Mouse (Mus musculus): ENCODE results near the gene Sh3gl2.
A peak's percentile ranks its signal among the peaks of the same experiment; 100 is the strongest.

Sh3gl2 gene

GRCm38 (mm10) chr4:85432786-85433185, 227.9 kb downstream of the Sh3gl2 start:
- no peak for DNase-seq

- DNase-seq = no peak
Measured at GRCm38 (mm10) chr4:85434734-85435133, 229.8 kb downstream of the Sh3gl2 start.

GRCm38 (mm10) chr4:85438813-85439212, 233.9 kb downstream of the Sh3gl2 start:
- DNase-seq = no peak

GRCm38 (mm10) chr4:85483586-85483985, 278.7 kb downstream of the Sh3gl2 start:
- DNase-seq = no peak

- DNase-seq = no peak
Measured at GRCm38 (mm10) chr4:85486316-85486946, 281.5 kb downstream of the Sh3gl2 start.

GRCm38 (mm10) chr4:85505718-85506117, 300.8 kb downstream of the Sh3gl2 start:
- DNase-seq = no peak

GRCm38 (mm10) chr4:85506976-85507375, 302.1 kb downstream of the Sh3gl2 start:
- DNase-seq = no peak

- no peak for DNase-seq
Measured at GRCm38 (mm10) chr4:85507491-85507890, 302.6 kb downstream of the Sh3gl2 start.

- no peak for DNase-seq
Measured at GRCm38 (mm10) chr4:85513288-85513687, 308.4 kb downstream of the Sh3gl2 start.

- DNase-seq = no peak
Measured at GRCm38 (mm10) chr4:85513792-85514191, 308.9 kb downstream of the Sh3gl2 start, which contains the start of gene Adamtsl1. Gene Adamtsl1 (plus strand): TSS chr4:85514172.

GRCm38 (mm10) chr4:85514205-85514681, 309.3 kb downstream of the Sh3gl2 start:
- DNase-seq = peak in 1 of 2 experiments; percentile 2

GRCm38 (mm10) chr4:85526966-85527566, 322.1 kb downstream of the Sh3gl2 start:
- DNase-seq = no peak

- DNase-seq = no peak
Measured at GRCm38 (mm10) chr4:85529852-85530251, 324.9 kb downstream of the Sh3gl2 start.

- DNase-seq = no peak
Measured at GRCm38 (mm10) chr4:85539677-85540076, 334.8 kb downstream of the Sh3gl2 start.

- DNase-seq = no peak
Measured at GRCm38 (mm10) chr4:85543221-85543620, 338.3 kb downstream of the Sh3gl2 start.

- no peak for DNase-seq
Measured at GRCm38 (mm10) chr4:85554696-85555095, 349.8 kb downstream of the Sh3gl2 start.

GRCm38 (mm10) chr4:85559753-85560152, 354.8 kb downstream of the Sh3gl2 start:
- no peak for DNase-seq

GRCm38 (mm10) chr4:85585426-85585825, 380.5 kb downstream of the Sh3gl2 start:
- no peak for DNase-seq

- no peak for DNase-seq
Measured at GRCm38 (mm10) chr4:85588928-85589327, 384.0 kb downstream of the Sh3gl2 start.

GRCm38 (mm10) chr4:85591037-85591436, 386.1 kb downstream of the Sh3gl2 start:
- no peak for DNase-seq

GRCm38 (mm10) chr4:85594159-85594558, 389.2 kb downstream of the Sh3gl2 start:
- no peak for DNase-seq

- DNase-seq = no peak
Measured at GRCm38 (mm10) chr4:85613331-85613730, 408.4 kb downstream of the Sh3gl2 start.

GRCm38 (mm10) chr4:85618746-85619145, 413.8 kb downstream of the Sh3gl2 start:
- DNase-seq = no peak

- no peak for DNase-seq
Measured at GRCm38 (mm10) chr4:85619261-85619660, 414.3 kb downstream of the Sh3gl2 start.

- DNase-seq = no peak
Measured at GRCm38 (mm10) chr4:85629381-85629780, 424.5 kb downstream of the Sh3gl2 start.
